24 mouse cellular contexts compared by ENCODE assay signal in genomic region chr1:119544611-119545155, GRCm38 (mm10). TPM values are rescaled to one million over a fixed set of nuclear protein-coding genes. Genes with fewer than 3 reads are reported as not detected.
DNase-seq lines count a peak whose midpoint lies in the region; ATAC-seq and TF ChIP-seq lines count a peak whose summit lies in the region.
"Had no signal": no experiment of that assay in that cellular context is flagged by ENCODE, and none has a peak within 500 bp of the region (broad histone marks: within the 10 kb centered on the region; RNA-seq: fewer than 3 reads in every experiment).

No protein-coding gene starts in this region.

- TF ChIP-seq CTCF in kidney, postnatal 0 days (IDR thresholded peaks at IDR 0.05; ENCODE audit: low read depth): no peak
- TF ChIP-seq CTCF in lung, postnatal 0 days (IDR thresholded peaks at IDR 0.05): no peak
- no peak for TF ChIP-seq CTCF in intestine, postnatal 0 days (IDR thresholded peaks at IDR 0.05; ENCODE audit: low read depth)

- no peak overlapping the region for H3K9ac ChIP-seq in kidney, postnatal 0 days (ENCODE audit: low read depth, low read length)
- H3K9ac ChIP-seq in lung, postnatal 0 days (replicated peaks; ENCODE audit: low read depth): no peak overlapping the region
- no peak overlapping the region for H3K9ac ChIP-seq in intestine, postnatal 0 days (ENCODE audit: low read depth, low read length)
- H3K9ac ChIP-seq: forebrain, embryonic 15.5 days; limb, embryonic 13.5 days; lung, embryonic 15.5 days; midbrain, embryonic 15.5 days; neural tube, embryonic 13.5 days had no signal

- peak; percentile 30 for DNase-seq in kidney, postnatal 0 days (ENCODE audit: low spot score)
- no peak for DNase-seq in kidney, adult 9 months
- DNase-seq in lung, postnatal 0 days (ENCODE audit: low spot score): peak; percentile 63
- no peak for DNase-seq in lung, postnatal 4 days
- no peak for DNase-seq in midbrain, embryonic 10.5 days (ENCODE audit: low spot score)
- no peak for DNase-seq in kidney, postnatal 4 days
- DNase-seq: adrenal gland, adult 2 months; cerebellum, adult 11-12 months; cerebellum, postnatal 10 days; gastrocnemius, postnatal 10 days; kidney, adult 2 months; kidney, postnatal 14 days; retina, postnatal 1 day; right cerebral cortex, postnatal 25 days; spleen, adult 18-20 months had no signal

- H3K36me3 ChIP-seq in kidney, postnatal 0 days (ENCODE audit: insufficient read depth, low read length): peaks cover 4% of the 10 kb centered on the region; the same call in 1 of the 2 replicates
- H3K36me3 ChIP-seq in lung, postnatal 0 days (ENCODE audit: insufficient read depth, low read length): no peaks in the 10 kb centered on the region
- H3K36me3 ChIP-seq in intestine, postnatal 0 days (ENCODE audit: control insufficient read depth, insufficient read depth): no peaks in the 10 kb centered on the region; the same call in 1 of the 2 replicates
- H3K36me3 ChIP-seq in midbrain, embryonic 10.5 days: peaks cover 79% of the 10 kb centered on the region
- H3K36me3 ChIP-seq: forebrain, embryonic 15.5 days; midbrain, embryonic 15.5 days had no signal

- no peak for ATAC-seq in kidney, postnatal 0 days (replicated peaks; ENCODE audit: low FRiP score, low read depth)
- ATAC-seq in lung, postnatal 0 days: peak; percentile 36; the same call in 1 of the 2 replicates
- ATAC-seq in intestine, postnatal 0 days: no peak
- ATAC-seq: forebrain, embryonic 15.5 days; hindbrain, postnatal 0 days; midbrain, embryonic 15.5 days had no signal

- no peaks in the 10 kb centered on the region for H3K27me3 ChIP-seq in kidney, postnatal 0 days (ENCODE audit: insufficient read depth, low read length)
- no peaks in the 10 kb centered on the region for H3K27me3 ChIP-seq in lung, postnatal 0 days (replicated peaks; ENCODE audit: insufficient read depth, low read length)
- no peaks in the 10 kb centered on the region for H3K27me3 ChIP-seq in intestine, postnatal 0 days (replicated peaks; ENCODE audit: control insufficient read depth, insufficient read depth, low read length)
- H3K27me3 ChIP-seq in midbrain, embryonic 10.5 days (ENCODE audit: low read depth, poor library complexity, severe bottlenecking): no peaks in the 10 kb centered on the region
- H3K27me3 ChIP-seq: forebrain, embryonic 15.5 days; limb, embryonic 13.5 days; lung, embryonic 15.5 days; midbrain, embryonic 15.5 days; neural tube, embryonic 13.5 days had no signal

- no peak overlapping the region for H3K4me2 ChIP-seq in kidney, postnatal 0 days (ENCODE audit: low read length)
- H3K4me2 ChIP-seq in lung, postnatal 0 days (replicated peaks; ENCODE audit: low read depth, low read length): no peak overlapping the region
- no peak overlapping the region for H3K4me2 ChIP-seq in intestine, postnatal 0 days (replicated peaks; ENCODE audit: low read depth)
- H3K4me2 ChIP-seq: forebrain, embryonic 15.5 days; limb, embryonic 13.5 days; lung, embryonic 15.5 days; midbrain, embryonic 15.5 days; neural tube, embryonic 13.5 days had no signal

- no peak overlapping the region for H3K27ac ChIP-seq in kidney, postnatal 0 days
- no peak overlapping the region for H3K27ac ChIP-seq in lung, postnatal 0 days (ENCODE audit: low read length)
- H3K27ac ChIP-seq in intestine, postnatal 0 days (ENCODE audit: low read depth, low read length): peak overlapping the region; percentile 2; the same call in 1 of the 2 replicates
- no peak overlapping the region for H3K27ac ChIP-seq in midbrain, embryonic 10.5 days (replicated peaks)
- H3K27ac ChIP-seq: embryonic facial prominence, embryonic 10.5 days; forebrain, embryonic 15.5 days; hindbrain, postnatal 0 days; layer of hippocampus, adult 2 months; limb, embryonic 13.5 days; lung, embryonic 15.5 days; midbrain, embryonic 15.5 days; neural tube, embryonic 13.5 days had no signal

- H3K4me1 ChIP-seq in kidney, postnatal 0 days (replicated peaks; ENCODE audit: insufficient read depth, low read length): no peaks in the 10 kb centered on the region
- no peaks in the 10 kb centered on the region for H3K4me1 ChIP-seq in lung, postnatal 0 days (ENCODE audit: insufficient read depth, low read depth, low read length)
- H3K4me1 ChIP-seq in intestine, postnatal 0 days (replicated peaks; ENCODE audit: control insufficient read depth, insufficient read depth, low read length): peaks cover 4% of the 10 kb centered on the region; the same call in 1 of the 2 replicates
- H3K4me1 ChIP-seq in midbrain, embryonic 10.5 days: no peaks in the 10 kb centered on the region
- H3K4me1 ChIP-seq: forebrain, embryonic 15.5 days; midbrain, embryonic 15.5 days; neural tube, embryonic 13.5 days had no signal

- H3K9me3 ChIP-seq in kidney, postnatal 0 days (replicated peaks; ENCODE audit: low read length): no peaks in the 10 kb centered on the region
- H3K9me3 ChIP-seq in lung, postnatal 0 days (ENCODE audit: low read length): no peaks in the 10 kb centered on the region
- H3K9me3 ChIP-seq in intestine, postnatal 0 days (ENCODE audit: control insufficient read depth): no peaks in the 10 kb centered on the region
- no peaks in the 10 kb centered on the region for H3K9me3 ChIP-seq in midbrain, embryonic 10.5 days (replicated peaks)
- H3K9me3 ChIP-seq: embryonic facial prominence, embryonic 10.5 days; forebrain, embryonic 15.5 days; limb, embryonic 13.5 days; lung, embryonic 15.5 days; midbrain, embryonic 15.5 days; neural tube, embryonic 13.5 days had no signal

- H3K4me3 ChIP-seq in kidney, postnatal 0 days (replicated peaks; ENCODE audit: low read depth, low read length): no peak overlapping the region
- H3K4me3 ChIP-seq in lung, postnatal 0 days (ENCODE audit: low read depth, low read length): no peak overlapping the region
- H3K4me3 ChIP-seq in intestine, postnatal 0 days (ENCODE audit: low read depth, low read length): no peak overlapping the region
- H3K4me3 ChIP-seq in midbrain, embryonic 10.5 days: no peak overlapping the region
- H3K4me3 ChIP-seq: embryonic facial prominence, embryonic 10.5 days; forebrain, embryonic 15.5 days; layer of hippocampus, adult 2 months; limb, embryonic 13.5 days; lung, embryonic 15.5 days; midbrain, embryonic 15.5 days; neural tube, embryonic 13.5 days had no signal

- TF ChIP-seq EP300 in lung, postnatal 0 days (IDR thresholded peaks at IDR 0.05): 0 out of 2 replicates have a peak, but pooled peaks have one; percentile 14

- WGBS in kidney, postnatal 0 days: 55% methylated on average over 5 of the region's 5 CpGs
- WGBS in lung, postnatal 0 days: 68% methylated on average over 5 of the region's 5 CpGs
- WGBS in intestine, postnatal 0 days: 67% methylated on average over 5 of the region's 5 CpGs
- WGBS in midbrain, embryonic 10.5 days: 94% methylated on average over 5 of the region's 5 CpGs

RNA-seq across cellular contexts. Expression of gene Tmem185b, which starts 18.7 kb away (rescaled TPM):
- polyA plus RNA-seq in kidney, postnatal 0 days (2015; fragmentation: Nextera tagmentation; extraction: Ambion mirVana): 30.6 and 34.6 TPM in 2 replicates
- 23.1 and 25.8 TPM in 2 replicates for polyA plus RNA-seq in lung, postnatal 0 days (2015; fragmentation: Nextera tagmentation; extraction: Ambion mirVana)
- polyA plus RNA-seq in intestine, postnatal 0 days (2015; fragmentation: Nextera tagmentation; extraction: Ambion mirVana): 21.6 and 25.1 TPM in 2 replicates
- polyA plus RNA-seq in midbrain, embryonic 10.5 days (2016; fragmentation: Nextera tagmentation; extraction: Ambion mirVana): 21.7 and 24.1 TPM in 2 replicates

RNA-seq across cellular contexts. Expression of gene Ralb, which starts 40.1 kb away (rescaled TPM):
- 129 and 141 TPM in 2 replicates for polyA plus RNA-seq in kidney, postnatal 0 days (2015; fragmentation: Nextera tagmentation; extraction: Ambion mirVana)
- 151 and 177 TPM in 2 replicates for polyA plus RNA-seq in lung, postnatal 0 days (2015; fragmentation: Nextera tagmentation; extraction: Ambion mirVana)
- 145 and 152 TPM in 2 replicates for polyA plus RNA-seq in intestine, postnatal 0 days (2015; fragmentation: Nextera tagmentation; extraction: Ambion mirVana)
- polyA plus RNA-seq in midbrain, embryonic 10.5 days (2016; fragmentation: Nextera tagmentation; extraction: Ambion mirVana): 89.2 and 93.2 TPM in 2 replicates

Comparison
In these comparisons a context has a peak if more than half of its experiments do, and no peak if none do; other contexts are left out.
1. DNase-seq: peak in kidney, postnatal 0 days (single experiment) and lung, postnatal 0 days (single experiment); none in kidney, adult 9 months (single experiment), lung, postnatal 4 days (0 of 2), midbrain, embryonic 10.5 days (single experiment) and kidney, postnatal 4 days (0 of 2).